Mouse (Mus musculus) macrophage (primary cell): ENCODE results near the gene Gnai3. TPM values are rescaled to one million over a fixed set of nuclear protein-coding genes. Genes with fewer than 3 reads are reported as not detected.
A peak's percentile ranks its signal among the peaks of the same experiment; 100 is the strongest.

Experiments used
- H3K27ac ChIP-seq: fragments of 350-480 bp; formaldehyde crosslinking; 2 replicates; pipeline ENCODE4 v1.9.0; 2021
- H3K36me3 ChIP-seq: fragments of 350-480 bp; formaldehyde crosslinking; 2 replicates; pipeline ENCODE4 v1.9.0; 2021; ENCODE audit errors: inconsistent target
- H3K4me3 ChIP-seq: fragments of 350-480 bp; formaldehyde crosslinking; 2 replicates; pipeline ENCODE4 v1.9.0; 2021; ENCODE audit errors: inconsistent target
- H3K79me2 ChIP-seq: fragments of 350-480 bp; formaldehyde crosslinking; 2 replicates; pipeline ENCODE4 v1.9.0; 2021; ENCODE audit errors: inconsistent target
- WGBS: methylation state at CpG from one replicate; pipeline ENCODE4 v1.1.7; 2026; ENCODE audit warnings: inconsistent platforms; ENCODE audit not compliant: missing documents; 5-methylcytosine and 5-hydroxymethylcytosine counted together
- polyA plus RNA-seq: library from polyadenylated mRNA; stranded (reverse); fragments of 250-400 nt; gene quantifications from 3 replicates; pipeline ENCODE4 v1.2.4, GENCODE M21; 2018; ENCODE audit warnings: inconsistent platforms

Gene Gnai3
- polyA plus RNA-seq, 1 experiment from 2014 or later = 64.3 TPM

GRCm38 (mm10) chr3:108070295-108071293, 75.4 kb downstream of the Gnai3 start:
- no peak overlapping the region for H3K27ac ChIP-seq
- H3K36me3 ChIP-seq = peaks cover 16% of the 10 kb centered on the region
- no peak overlapping the region for H3K4me3 ChIP-seq
- no peaks in the 10 kb centered on the region for H3K79me2 ChIP-seq
- whole genome bisulfite sequencing = 58% methylated on average over 10 of the region's 10 CpGs

DNA sequence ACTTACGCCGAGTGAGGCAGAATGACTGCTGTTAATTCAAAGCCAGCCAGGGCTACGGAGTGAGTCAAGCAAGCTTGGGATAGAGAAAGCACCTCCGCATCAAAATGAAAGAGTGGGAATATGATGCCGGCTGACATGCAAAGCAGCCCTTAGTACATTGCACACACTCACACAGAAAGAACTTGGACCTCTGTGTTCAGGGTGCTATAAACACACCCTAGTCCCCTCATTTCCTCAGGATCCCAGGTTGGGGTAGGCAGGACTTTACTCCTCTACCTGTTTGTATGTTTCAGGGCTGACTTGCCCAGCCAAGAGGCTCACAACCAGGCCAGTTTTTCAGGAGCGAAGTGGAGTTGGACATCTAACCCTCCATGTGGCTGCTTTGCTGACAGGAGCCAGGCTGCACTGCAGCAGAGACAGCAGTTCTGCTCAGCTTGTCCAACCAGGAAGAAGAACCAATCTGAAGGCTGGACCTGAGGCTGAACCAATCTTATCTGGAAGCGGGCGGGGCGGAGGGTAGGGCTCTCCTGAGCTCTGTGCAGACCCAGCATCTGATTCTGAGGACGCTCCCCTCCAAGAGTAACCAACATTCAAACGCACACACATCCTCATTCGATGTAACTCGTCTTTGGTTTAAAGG, 76.6 kb downstream of the Gnai3 start:
- no peak overlapping the region for H3K4me3 ChIP-seq
- no peaks in the 10 kb centered on the region for H3K79me2 ChIP-seq
- 0 out of 2 replicates have a peak, but pooled peaks cover 4% of the 10 kb centered on the region for H3K36me3 ChIP-seq
- WGBS = 79% methylated on average over 10 of the region's 13 CpGs
- H3K27ac ChIP-seq = no peak overlapping the region

GRCm38 (mm10) chr3:108068826-108069225, 77.1 kb downstream of the Gnai3 start:
- 0% methylated on average over 1 of the region's 1 CpGs for WGBS
- no peak overlapping the region for H3K4me3 ChIP-seq
- H3K36me3 ChIP-seq = no peaks in the 10 kb centered on the region
- no peaks in the 10 kb centered on the region for H3K79me2 ChIP-seq
- H3K27ac ChIP-seq = no peak overlapping the region

- H3K36me3 ChIP-seq = no peaks in the 10 kb centered on the region
- no peaks in the 10 kb centered on the region for H3K79me2 ChIP-seq
- H3K4me3 ChIP-seq = no peak overlapping the region
- H3K27ac ChIP-seq = no peak overlapping the region
- 56% methylated on average over 6 of the region's 6 CpGs for WGBS
Measured at GRCm38 (mm10) chr3:108067370-108067934, 78.5 kb downstream of the Gnai3 start.

DNA sequence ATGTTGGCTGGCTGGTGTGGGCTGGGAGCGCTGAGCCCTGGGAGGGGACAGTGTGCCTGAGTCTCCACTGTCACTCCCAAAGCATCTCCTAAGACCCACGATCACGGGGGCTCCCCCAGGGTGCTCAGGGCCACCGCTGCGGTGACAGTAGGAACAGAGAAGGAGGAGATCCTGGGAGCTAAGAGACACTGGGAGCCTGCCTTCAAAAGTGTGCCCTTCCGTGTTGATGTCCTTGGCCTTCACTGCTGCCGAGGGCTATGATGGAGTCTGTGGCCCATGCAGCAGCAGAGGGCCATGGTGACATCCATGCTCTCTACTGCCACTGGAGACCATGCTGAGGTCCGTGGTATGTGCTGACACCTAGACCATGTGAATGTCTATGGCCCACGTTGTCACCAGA, 80.4 kb downstream of the Gnai3 start:
- WGBS = 83% methylated on average over 9 of the region's 9 CpGs
- H3K4me3 ChIP-seq = no peak overlapping the region

DNA sequence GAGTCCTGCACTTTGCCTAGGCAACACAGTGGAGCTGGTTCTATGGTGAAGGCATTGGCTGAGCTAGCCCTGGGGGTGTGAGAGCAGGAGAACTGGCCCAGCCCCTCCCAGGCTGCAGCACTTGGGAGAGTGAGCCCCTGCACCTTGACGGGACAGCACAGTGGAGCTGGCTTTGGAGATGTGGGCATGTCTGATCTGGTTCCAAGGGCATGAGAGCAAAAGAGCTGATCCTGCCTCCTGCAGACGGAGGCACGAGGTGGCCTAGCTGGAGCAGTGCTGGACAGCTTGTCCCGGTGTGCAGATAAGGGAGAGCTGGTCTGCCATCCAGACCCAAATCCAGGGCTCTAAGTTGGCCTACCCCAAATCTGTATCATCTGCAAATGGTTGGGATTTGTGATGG, 81.3 kb downstream of the Gnai3 start:
- Histone ChIP-seq H3K4me3 (no peak overlapping the region), H3K36me3 (no peaks in the 10 kb centered on the region), H3K79me2 (no peaks in the 10 kb centered on the region), H3K27ac (no peak overlapping the region)
- 94% methylated on average over 3 of the region's 4 CpGs for WGBS

More for the DNA sequence above, 80.4 kb downstream of the Gnai3 start:
- Histone ChIP-seq H3K36me3 (no peaks in the 10 kb centered on the region), H3K79me2 (no peaks in the 10 kb centered on the region), H3K27ac (no peak overlapping the region)

- Histone ChIP-seq H3K36me3 (no peaks in the 10 kb centered on the region), H3K27ac (no peak overlapping the region), H3K79me2 (no peaks in the 10 kb centered on the region), H3K4me3 (no peak overlapping the region)
- WGBS = 76% methylated on average over 8 of the region's 8 CpGs
Measured at GRCm38 (mm10) chr3:108062648-108063047, 83.3 kb downstream of the Gnai3 start.

DNA sequence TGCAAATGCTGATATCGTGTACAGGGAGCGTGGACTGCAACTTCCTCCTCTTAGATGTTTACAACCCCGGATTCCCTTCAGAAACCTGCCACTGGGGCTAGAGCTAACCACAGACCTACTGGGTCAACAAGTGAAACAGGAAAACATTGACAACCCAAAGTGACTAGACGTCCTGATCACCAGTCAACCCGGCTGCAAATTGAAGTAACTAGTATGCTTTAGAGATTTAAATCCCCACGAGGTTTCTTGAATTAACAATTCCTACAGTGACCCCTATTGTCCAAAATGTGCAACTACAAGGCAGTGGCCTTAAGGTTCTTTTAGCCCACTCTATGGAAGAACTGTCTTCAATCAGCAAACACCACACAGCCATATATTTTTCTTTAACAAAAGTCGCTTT, 84.5 kb downstream of the Gnai3 start:
- 4% methylated on average over 7 of the region's 7 CpGs for WGBS
- H3K27ac ChIP-seq = peak overlapping the region; percentile 15; the same call in 1 of the 2 replicates
- peak overlapping the region; percentile 11; the same call in 1 of the 2 replicates for H3K4me3 ChIP-seq
- H3K79me2 ChIP-seq = no peaks in the 10 kb centered on the region
- H3K36me3 ChIP-seq = no peaks in the 10 kb centered on the region

Other genes with a start within 250 kb of the Gnai3 start
- 0.27 to 0.37 TPM in 2 of 3 replicates, not detected in the other for gene Gstm7, start 214.3 kb downstream of the Gnai3 start, polyA plus RNA-seq
- gene Gstm6, start 202.4 kb downstream of the Gnai3 start, polyA plus RNA-seq = not detected in 3 replicates
- gene Gstm3, start 176.9 kb downstream of the Gnai3 start, polyA plus RNA-seq = not detected in 3 replicates
- 5.8 to 12.2 TPM (median 10.0 TPM) in 3 replicates for gene Gstm2, start 159.7 kb downstream of the Gnai3 start, polyA plus RNA-seq
- 150 to 391 TPM (median 384 TPM) in 3 replicates for gene Gstm1, start 128.2 kb downstream of the Gnai3 start, polyA plus RNA-seq
- 10.1 to 17.6 TPM (median 15.1 TPM) in 3 replicates for gene Gstm4, start 101.3 kb downstream of the Gnai3 start, polyA plus RNA-seq
- 7.1 to 19.1 TPM (median 17.7 TPM) in 3 replicates for gene Ampd2, start 59.5 kb downstream of the Gnai3 start, polyA plus RNA-seq
- gene Gnat2, start 53.4 kb downstream of the Gnai3 start, polyA plus RNA-seq = not detected in 3 replicates
- gene Gpr61, start 8.7 kb upstream of the Gnai3 start, polyA plus RNA-seq = not detected in 3 replicates
- gene Amigo1, start 40.2 kb upstream of the Gnai3 start, polyA plus RNA-seq = 0.90 to 2.1 TPM (median 1.1 TPM) in 3 replicates
- 7.2 to 11.4 TPM (median 8.4 TPM) in 3 replicates for gene Cyb561d1, start 55.1 kb upstream of the Gnai3 start, polyA plus RNA-seq
- 1.9 to 3.0 TPM (median 2.4 TPM) in 3 replicates for gene Atxn7l2, start 64.8 kb upstream of the Gnai3 start, polyA plus RNA-seq
- gene Sypl2, start 80.5 kb upstream of the Gnai3 start, polyA plus RNA-seq = 0.04 TPM in 1 of 3 replicates, not detected in the others
- gene Psma5, start 110.8 kb upstream of the Gnai3 start, polyA plus RNA-seq = 106 to 127 TPM (median 113 TPM) in 3 replicates
- gene Sort1, start 137.9 kb upstream of the Gnai3 start, polyA plus RNA-seq = 26.1 to 55.7 TPM (median 27.5 TPM) in 3 replicates
- not detected in 3 replicates for gene Mybphl, start 218.8 kb upstream of the Gnai3 start, polyA plus RNA-seq
- gene Psrc1, start 237.7 kb upstream of the Gnai3 start, polyA plus RNA-seq = 3.1 to 7.0 TPM (median 3.1 TPM) in 3 replicates